Mouse (Mus musculus) neural tube, embryonic 15.5 days (tissue): Measurements from ENCODE around the gene Bmp15. TPM values are rescaled to one million over a fixed set of nuclear protein-coding genes. Genes with fewer than 3 reads are reported as not detected.

ENCODE experiments used
- ATAC-seq: fragments of 200-750 bp; cut with Nextera tagmentation; 2 replicates; pipeline ENCODE4 v1.8.0; 2017; ENCODE audit warnings: mild to moderate bottlenecking, moderate TSS enrichment, moderate library complexity; ENCODE audit not compliant: low FRiP score
- H3K27ac ChIP-seq: fragments of 300-500 bp; sonication (generic); replicated peaks from 2 replicates; pipeline ENCODE4 v1.5.1; 2015; ENCODE audit warnings: mild to moderate bottlenecking, inconsistent platforms
- H3K27me3 ChIP-seq: fragments of 300-500 bp; sonication (generic); replicated peaks from 2 replicates; pipeline ENCODE4 v1.6.1; 2015; ENCODE audit warnings: inconsistent platforms
- H3K36me3 ChIP-seq: fragments of 300-500 bp; sonication (generic); 2 replicates; pipeline ENCODE4 v1.6.1; 2015; ENCODE audit warnings: inconsistent platforms
- H3K4me1 ChIP-seq: fragments of 300-500 bp; sonication (generic); 2 replicates; pipeline ENCODE4 v1.6.1; 2015; ENCODE audit warnings: inconsistent platforms
- H3K4me2 ChIP-seq: fragments of 300-500 bp; sonication (generic); 2 replicates; pipeline ENCODE4 v1.6.1; 2015; ENCODE audit warnings: inconsistent platforms, mild to moderate bottlenecking, moderate library complexity
- H3K4me3 ChIP-seq: fragments of 300-500 bp; sonication (generic); replicated peaks from 2 replicates; pipeline ENCODE4 v1.5.1; 2015; ENCODE audit warnings: mild to moderate bottlenecking, inconsistent platforms
- H3K9ac ChIP-seq: fragments of 300-500 bp; sonication (generic); replicated peaks from 2 replicates; pipeline ENCODE4 v1.6.1; 2015; ENCODE audit warnings: mild to moderate bottlenecking, inconsistent platforms
- H3K9me3 ChIP-seq: fragments of 300-500 bp; sonication (generic); replicated peaks from 2 replicates; pipeline ENCODE4 v1.6.1; 2016; ENCODE audit warnings: inconsistent platforms
- WGBS: fragments of 180-500 bp; shearing (Covaris S2); methylation state at CpG from one replicate; pipeline ENCODE4 v1.1.7; 2015; ENCODE audit warnings: mixed read lengths; 5-methylcytosine and 5-hydroxymethylcytosine counted together
- polyA plus RNA-seq: library from polyadenylated mRNA; unstranded; fragments of >200 nt; fragmentation: Nextera tagmentation; extraction: Ambion mirVana; gene quantifications from 2 replicates; pipeline ENCODE4 v1.2.1, GENCODE M21; 2015

Gene Bmp15
- polyA plus RNA-seq = 0.05 and 0.09 TPM in 2 replicates

GRCm38 (mm10) chrX:6320621-6321020 lies at the start of gene Bmp15:
Gene Bmp15, minus strand, starts transcription at chrX:6320721.
- no peak for ATAC-seq
- no peak within 1 kb of the TSS for H3K4me3 ChIP-seq
- H3K27ac ChIP-seq = no peak within 1 kb of the TSS
- H3K4me1 ChIP-seq = no peaks in the 10 kb centered on the region
- no peaks in the 10 kb centered on the region for H3K27me3 ChIP-seq
- no peak within 1 kb of the TSS for H3K9ac ChIP-seq
- no peaks in the 10 kb centered on the region for H3K9me3 ChIP-seq
- no peak within 1 kb of the TSS for H3K4me2 ChIP-seq
- 84% methylated on average over 3 of the region's 3 CpGs for WGBS
- H3K36me3 ChIP-seq = no peaks in the 10 kb centered on the region

- Histone ChIP-seq H3K9me3 (no peaks in the 10 kb centered on the region), H3K36me3 (no peaks in the 10 kb centered on the region), H3K4me1 (no peaks in the 10 kb centered on the region), H3K4me2 (no peak overlapping the region), H3K9ac (no peak overlapping the region), H3K4me3 (no peak overlapping the region), H3K27ac (no peak overlapping the region), H3K27me3 (no peaks in the 10 kb centered on the region)
- no peak for ATAC-seq
- WGBS = 83% methylated on average over 1 of the region's 1 CpGs
These were observed 48.3 kb upstream of the Bmp15 start for GRCm38 (mm10) chrX:6368822-6369221.

- H3K4me1 ChIP-seq = no peaks in the 10 kb centered on the region
- 62% methylated on average over 6 of the region's 6 CpGs for WGBS
- ATAC-seq = no peak
- H3K4me3 ChIP-seq = no peak overlapping the region
- no peaks in the 10 kb centered on the region for H3K27me3 ChIP-seq
- H3K4me2 ChIP-seq = no peak overlapping the region
- H3K27ac ChIP-seq = no peak overlapping the region
- H3K36me3 ChIP-seq = no peaks in the 10 kb centered on the region
- no peak overlapping the region for H3K9ac ChIP-seq
- H3K9me3 ChIP-seq = no peaks in the 10 kb centered on the region
These were observed 37.1 kb upstream of the Bmp15 start for GRCm38 (mm10) chrX:6357503-6358114.

- no peak overlapping the region for H3K4me3 ChIP-seq
- no peak for ATAC-seq
- no peaks in the 10 kb centered on the region for H3K9me3 ChIP-seq
- H3K27ac ChIP-seq = no peak overlapping the region
- no peaks in the 10 kb centered on the region for H3K4me1 ChIP-seq
- H3K4me2 ChIP-seq = no peak overlapping the region
- H3K9ac ChIP-seq = no peak overlapping the region
- 74% methylated on average over 3 of the region's 3 CpGs for WGBS
- no peaks in the 10 kb centered on the region for H3K27me3 ChIP-seq
- no peaks in the 10 kb centered on the region for H3K36me3 ChIP-seq
These were observed 36.4 kb upstream of the Bmp15 start for GRCm38 (mm10) chrX:6356876-6357275.

- Histone ChIP-seq H3K27ac (no peak overlapping the region), H3K4me2 (no peak overlapping the region), H3K36me3 (no peaks in the 10 kb centered on the region), H3K4me3 (no peak overlapping the region), H3K27me3 (no peaks in the 10 kb centered on the region), H3K9me3 (no peaks in the 10 kb centered on the region), H3K9ac (no peak overlapping the region), H3K4me1 (no peaks in the 10 kb centered on the region)
- WGBS = 86% methylated on average over 1 of the region's 1 CpGs
- no peak for ATAC-seq
These were observed 24.9 kb upstream of the Bmp15 start for GRCm38 (mm10) chrX:6345273-6345959.

- H3K4me2 ChIP-seq = no peak overlapping the region
These were observed 3.5 kb upstream of the Bmp15 start for GRCm38 (mm10) chrX:6324056-6324455.

GRCm38 (mm10) chrX:6317747-6318146 lies 2.8 kb downstream of the Bmp15 start:
- H3K27ac ChIP-seq = no peak overlapping the region
- no peaks in the 10 kb centered on the region for H3K4me1 ChIP-seq
- H3K27me3 ChIP-seq = no peaks in the 10 kb centered on the region
- H3K36me3 ChIP-seq = no peaks in the 10 kb centered on the region
- WGBS = 85% methylated on average over 1 of the region's 1 CpGs
- no peak overlapping the region for H3K4me3 ChIP-seq
- H3K9me3 ChIP-seq = no peaks in the 10 kb centered on the region
- no peak overlapping the region for H3K9ac ChIP-seq
- H3K4me2 ChIP-seq = no peak overlapping the region
- ATAC-seq = no peak

More at GRCm38 (mm10) chrX:6324056-6324455, 3.5 kb upstream of the Bmp15 start:
- Histone ChIP-seq H3K27ac (no peak overlapping the region), H3K4me1 (no peaks in the 10 kb centered on the region), H3K9ac (no peak overlapping the region), H3K27me3 (no peaks in the 10 kb centered on the region), H3K9me3 (no peaks in the 10 kb centered on the region), H3K36me3 (no peaks in the 10 kb centered on the region), H3K4me3 (no peak overlapping the region)
- WGBS = 29% methylated on average over 1 of the region's 1 CpGs
- no peak for ATAC-seq

Other genes with a start within 250 kb of the Bmp15 start
- not detected in 2 replicates for gene AU022751, start 237.3 kb downstream of the Bmp15 start, polyA plus RNA-seq
- 42.9 and 55.9 TPM in 2 replicates for gene Nudt10, start 147.7 kb downstream of the Bmp15 start, polyA plus RNA-seq
- gene Shroom4, start 79.1 kb upstream of the Bmp15 start, polyA plus RNA-seq = 1.4 and 1.5 TPM in 2 replicates